Mouse (Mus musculus) ES-Bruce4 (cell line): ENCODE measurements around the gene Srrd. TPM values are rescaled to one million over a fixed set of nuclear protein-coding genes. Genes with fewer than 3 reads are reported as not detected.

Experiments used
- H3K27ac ChIP-seq: 2 replicates; pipeline ENCODE4 v1.5.1; 2012; ENCODE audit warnings: low read length, inconsistent platforms; ENCODE audit not compliant: insufficient read depth
- H3K27me3 ChIP-seq: 2 replicates; pipeline ENCODE4 v1.6.1; 2012; ENCODE audit warnings: mild to moderate bottlenecking, low read length, inconsistent platforms; ENCODE audit not compliant: control insufficient read depth, poor library complexity, insufficient read depth, severe bottlenecking
- H3K36me3 ChIP-seq: 2 replicates; pipeline ENCODE4 v1.6.1; 2012; ENCODE audit warnings: inconsistent platforms, mild to moderate bottlenecking, low read length, moderate library complexity; ENCODE audit not compliant: control insufficient read depth, poor library complexity, insufficient read depth, severe bottlenecking
- H3K4me1 ChIP-seq: one replicate; pipeline ENCODE4 v1.8.1; 2011; ENCODE audit warnings: low read length; ENCODE audit not compliant: control insufficient read depth, insufficient read depth
- H3K4me3 ChIP-seq: 2 replicates; pipeline ENCODE4 v1.5.1; 2011; ENCODE audit warnings: low read depth, mild to moderate bottlenecking, low read length
- H3K9ac ChIP-seq: 2 replicates; pipeline ENCODE4 v1.6.1; 2012; ENCODE audit warnings: low read depth, mild to moderate bottlenecking, inconsistent platforms; ENCODE audit not compliant: poor library complexity, severe bottlenecking
- H3K9me3 ChIP-seq: replicated peaks from 2 replicates; pipeline ENCODE4 v1.6.1; 2012; ENCODE audit warnings: mild to moderate bottlenecking, low read length, inconsistent platforms; ENCODE audit not compliant: control insufficient read depth, poor library complexity, insufficient read depth, severe bottlenecking
- CTCF ChIP-seq: IDR thresholded peaks from one replicate; pipeline ENCODE4 v1.8.1; 2011; ENCODE audit warnings: low read depth, low read length
- EP300 ChIP-seq: IDR thresholded peaks from 2 replicates; pipeline ENCODE4 v1.6.1; 2011; ENCODE audit warnings: low read depth, low read length; ENCODE audit not compliant: insufficient read depth
- POLR2A ChIP-seq: IDR thresholded peaks from one replicate; pipeline ENCODE4 v1.8.1; 2011; ENCODE audit warnings: low read length; ENCODE audit not compliant: insufficient read depth
- polyA plus RNA-seq: library from polyadenylated mRNA; stranded (reverse); fragments of >200 nt; gene quantifications from 2 replicates; pipeline ENCODE4 v1.2.4, GENCODE M21; 2011; ENCODE audit warnings: low read depth; ENCODE audit not compliant: missing spikeins, insufficient read depth, insufficient read length

The Srrd gene
- 19.1 TPM in 2 replicates for polyA plus RNA-seq

- Histone ChIP-seq H3K27me3 (no peaks in the 10 kb centered on the region), H3K9me3 (no peaks in the 10 kb centered on the region), H3K36me3 (peaks cover 6% of the 10 kb centered on the region; the same call in 1 of the 2 replicates), H3K4me1 (no peaks in the 10 kb centered on the region), H3K9ac (peak within 1 kb of the TSS; percentile 79), H3K27ac (no peak within 1 kb of the TSS), H3K4me3 (peak within 1 kb of the TSS; percentile 99)
- TF ChIP-seq CTCF (no peak), POLR2A (no peak), EP300 (no peak)
Measured at GRCm38 (mm10) chr5:112342463-112343204, at the start of gene Srrd, which contains the start of gene Hps4. Gene Srrd, minus strand, starts transcription at chr5:112343040. Gene Hps4, plus strand, starts transcription at chr5:112343083.

GRCm38 (mm10) chr5:112391676-112392323 lies 49.0 kb upstream of the Srrd start:
- no peak overlapping the region for H3K27ac ChIP-seq
- TF ChIP-seq CTCF = no peak
- TF ChIP-seq EP300 = no peak
- TF ChIP-seq POLR2A = no peak
- H3K36me3 ChIP-seq = no peaks in the 10 kb centered on the region
- H3K4me3 ChIP-seq = peak overlapping the region; percentile 26
- no peaks in the 10 kb centered on the region for H3K9me3 ChIP-seq
- H3K27me3 ChIP-seq = no peaks in the 10 kb centered on the region
- no peaks in the 10 kb centered on the region for H3K4me1 ChIP-seq
- H3K9ac ChIP-seq = no peak overlapping the region

DNA sequence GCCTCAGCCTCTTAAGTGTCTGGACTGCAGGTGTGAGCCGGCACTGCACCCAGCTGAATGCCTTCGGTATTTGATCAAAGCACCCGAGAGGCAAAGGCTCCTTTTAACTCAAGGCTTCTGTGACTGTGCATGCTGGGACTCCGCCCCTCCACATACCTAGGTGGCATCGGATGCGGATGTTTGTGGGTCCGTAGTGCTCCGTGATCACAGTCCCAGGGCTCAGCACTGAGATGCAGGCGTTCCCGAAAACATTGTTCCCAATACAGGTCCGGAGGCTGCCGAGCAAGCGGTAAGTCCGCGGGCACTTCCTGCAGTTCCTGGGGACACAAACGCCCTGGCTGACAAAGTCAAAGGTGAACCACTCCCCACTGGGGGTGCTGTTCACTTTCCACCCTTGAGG lies 48.2 kb upstream of the Srrd start:
- H3K4me1 ChIP-seq = no peaks in the 10 kb centered on the region
- H3K27ac ChIP-seq = no peak overlapping the region
- peak overlapping the region; percentile 26 for H3K4me3 ChIP-seq
- H3K36me3 ChIP-seq = no peaks in the 10 kb centered on the region
- H3K9ac ChIP-seq = no peak overlapping the region
- TF ChIP-seq EP300 = no peak
- no peak for TF ChIP-seq POLR2A
- no peak for TF ChIP-seq CTCF
- no peaks in the 10 kb centered on the region for H3K9me3 ChIP-seq
- H3K27me3 ChIP-seq = no peaks in the 10 kb centered on the region

DNA sequence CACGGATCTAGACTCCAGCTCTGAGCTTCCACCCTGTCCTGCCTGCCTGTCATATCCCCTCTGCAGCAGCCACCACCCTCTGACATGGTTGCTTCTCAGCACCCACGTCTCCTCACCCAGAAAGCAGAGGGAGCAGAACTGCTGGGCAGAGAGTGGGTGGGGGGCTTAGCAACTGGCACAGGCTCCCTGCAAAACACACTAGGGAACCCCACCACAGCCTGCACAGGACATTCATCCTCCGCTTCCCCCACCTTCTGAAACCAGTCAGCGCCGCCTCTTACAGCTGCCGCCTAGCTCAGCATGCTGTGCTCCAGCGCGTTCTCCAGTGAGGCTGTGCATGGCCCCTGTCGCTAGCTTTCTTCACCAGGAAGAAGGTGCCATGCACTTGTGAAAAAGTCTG lies 46.5 kb upstream of the Srrd start:
- H3K27me3 ChIP-seq = no peaks in the 10 kb centered on the region
- no peak overlapping the region for H3K27ac ChIP-seq
- no peak overlapping the region for H3K4me3 ChIP-seq
- H3K36me3 ChIP-seq = no peaks in the 10 kb centered on the region
- H3K9me3 ChIP-seq = no peaks in the 10 kb centered on the region
- no peaks in the 10 kb centered on the region for H3K4me1 ChIP-seq
- H3K9ac ChIP-seq = no peak overlapping the region
- no peak for TF ChIP-seq EP300
- no peak for TF ChIP-seq POLR2A
- no peak for TF ChIP-seq CTCF

GRCm38 (mm10) chr5:112385973-112386372 lies 43.1 kb upstream of the Srrd start:
- no peak overlapping the region for H3K4me3 ChIP-seq
- H3K9ac ChIP-seq = no peak overlapping the region
- H3K27me3 ChIP-seq = no peaks in the 10 kb centered on the region
- H3K36me3 ChIP-seq = no peaks in the 10 kb centered on the region
- TF ChIP-seq POLR2A (no peak), CTCF (no peak), EP300 (no peak)
- H3K9me3 ChIP-seq = no peaks in the 10 kb centered on the region
- H3K27ac ChIP-seq = no peak overlapping the region
- H3K4me1 ChIP-seq = no peaks in the 10 kb centered on the region

DNA sequence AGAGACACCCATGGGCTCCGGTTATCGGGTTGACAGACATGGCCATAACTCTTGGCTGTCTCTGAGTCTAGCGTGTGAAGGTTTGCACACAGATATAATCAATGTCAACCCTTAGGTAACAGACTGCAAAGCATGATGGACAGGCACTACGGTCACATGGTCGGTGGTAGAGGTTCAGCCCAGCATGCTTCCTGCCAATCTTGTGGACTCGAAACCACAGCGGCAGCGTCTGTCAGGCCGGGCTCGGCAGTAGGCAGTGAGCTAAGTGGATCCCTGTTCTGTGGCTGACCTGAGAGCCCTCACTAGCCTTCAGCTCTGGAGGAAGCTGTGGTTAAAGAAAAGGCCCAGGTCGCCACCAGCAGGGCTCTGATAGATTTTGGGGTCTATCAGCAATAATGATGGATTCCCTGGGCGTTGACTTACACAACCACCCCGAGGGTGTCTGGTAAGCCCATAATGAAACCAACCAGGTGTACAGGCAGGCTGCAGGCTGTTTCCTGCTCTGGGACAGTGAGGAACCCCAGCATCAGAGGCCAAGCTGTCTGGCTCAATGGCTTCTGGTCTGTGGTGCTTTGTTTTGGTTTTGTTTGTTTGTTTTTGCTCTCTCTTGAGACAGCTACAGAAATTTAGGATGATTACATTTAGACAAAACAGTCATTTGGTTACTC lies 42.1 kb upstream of the Srrd start:
- Histone ChIP-seq H3K9ac (no peak overlapping the region), H3K27me3 (no peaks in the 10 kb centered on the region), H3K36me3 (no peaks in the 10 kb centered on the region), H3K4me3 (no peak overlapping the region), H3K9me3 (no peaks in the 10 kb centered on the region), H3K4me1 (no peaks in the 10 kb centered on the region), H3K27ac (no peak overlapping the region)
- no peak for TF ChIP-seq EP300
- TF ChIP-seq POLR2A = no peak
- TF ChIP-seq CTCF = no peak
